Mouse (Mus musculus) layer of hippocampus, adult 18-20 months (tissue): ENCODE measurements around the gene Zfp639. TPM values are rescaled to one million over a fixed set of nuclear protein-coding genes. Genes with fewer than 3 reads are reported as not detected.
A peak's percentile ranks its signal among the peaks of the same experiment; 100 is the strongest.

Source experiments
- DNase-seq, 2 experiments: peaks; one replicate each; pipeline ENCODE4 v3.0.0; 2022; ENCODE audit warnings: low spot score in 2 of 2
- long read RNA-seq: library from polyadenylated mRNA; stranded (forward); transcript quantifications from one replicate; pipeline ENCODE4 v2.0.0, GENCODE M21; 2021
- total RNA-seq, 2 experiments: library from RNA; stranded (reverse); gene quantifications; 2 replicates each; pipeline ENCODE4 v1.2.3; 2021

Zfp639 gene
- total RNA-seq, result 10 to 100 TPM; 32.0 to 35.3 TPM
- long read RNA-seq, transcript Zfp639-205 (7 exons, 2,211 nt), result major isoform, 11 of 25 reads
- long read RNA-seq, transcript Zfp639-202 (7 exons, 1,988 nt), result minor isoform, 8 of 25 reads
- long read RNA-seq, partial matches to known transcripts, result 0 of 25 reads
- long read RNA-seq, other reads (novel, unspliced or antisense), result 6 of 25 reads

DNA sequence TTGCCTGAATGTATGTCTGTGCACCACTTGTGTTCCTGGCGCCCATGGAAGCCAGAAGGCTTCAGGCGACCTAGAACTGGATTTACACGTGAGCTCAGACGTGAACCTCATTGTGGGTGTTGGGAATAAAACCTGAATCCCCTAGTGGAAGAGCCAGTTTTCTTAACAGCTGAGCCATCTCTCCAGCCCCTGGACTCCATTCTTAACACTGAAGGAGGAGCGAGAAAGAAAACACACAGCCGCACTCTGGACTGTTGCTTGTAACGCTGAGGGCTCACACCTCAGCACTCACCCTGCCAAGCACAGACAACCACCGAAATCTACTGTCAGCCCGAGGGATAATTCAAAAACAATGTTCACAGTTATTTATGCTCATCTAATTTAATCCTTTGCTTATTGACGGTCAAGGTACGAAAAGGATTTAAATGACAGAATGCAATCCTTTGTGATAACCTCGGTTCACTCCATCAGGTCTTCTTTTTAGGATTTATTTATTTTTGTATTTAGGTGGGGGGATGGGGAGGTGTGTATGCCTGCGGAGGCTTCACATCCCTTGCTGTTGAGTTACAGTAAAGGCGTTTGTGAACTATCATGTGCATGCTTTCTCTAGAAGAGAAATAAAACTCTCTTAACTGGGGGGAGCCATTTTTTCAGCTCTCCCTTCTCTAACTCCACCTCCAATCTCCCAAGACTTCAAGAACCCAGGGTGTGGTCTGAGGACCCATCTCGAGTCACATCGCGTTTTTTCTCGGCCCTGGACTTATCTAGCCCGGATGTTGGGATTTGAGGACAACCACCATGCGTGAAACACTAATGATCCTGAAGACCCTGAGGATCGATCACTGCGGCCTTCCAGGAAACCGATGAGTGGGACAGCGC, at the start of gene Zfp639:
Gene Zfp639 (plus strand): TSS at position 764 of the 879 bp plus-strand sequence.
- no peak for DNase-seq

DNA sequence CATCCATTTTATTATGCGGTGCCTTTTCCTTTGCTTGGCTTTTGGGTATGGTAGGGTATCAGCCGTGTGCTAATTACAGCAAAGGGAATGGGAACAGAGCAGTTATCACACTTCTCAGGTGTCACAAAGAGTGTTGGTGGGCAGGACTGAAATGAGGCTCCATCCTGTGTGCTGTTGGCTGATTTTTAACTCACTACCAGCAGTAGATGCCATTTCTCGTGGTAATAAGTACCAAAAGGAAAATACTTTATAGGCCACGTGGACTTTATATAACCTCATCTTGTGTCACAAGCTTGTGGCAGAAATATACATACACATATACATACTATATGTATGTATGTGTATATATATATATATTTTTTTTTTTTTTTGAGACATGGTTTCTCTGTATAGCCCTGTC, 42.7 kb upstream of the Zfp639 start:
- no peak for DNase-seq

DNA sequence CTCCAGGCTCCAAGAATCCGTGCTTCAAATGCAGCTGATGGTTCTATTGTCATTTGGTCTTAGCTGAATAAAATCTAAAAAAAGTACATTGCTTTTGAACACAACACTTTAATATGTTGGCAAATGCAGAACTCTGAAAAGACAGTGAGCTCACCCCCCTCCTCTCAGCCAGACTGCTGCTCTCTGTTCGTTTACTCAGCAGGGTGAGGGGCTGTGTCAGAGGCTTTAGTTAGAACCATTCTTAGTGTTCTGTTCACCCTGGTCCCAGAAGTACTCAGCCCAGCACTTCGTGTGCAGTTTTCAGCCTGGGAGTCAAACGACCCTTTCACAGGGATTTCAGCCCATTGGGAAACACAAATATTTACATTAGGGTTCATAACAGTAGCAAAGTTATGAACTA, 41.6 kb upstream of the Zfp639 start:
- DNase-seq, result no peak

GRCm38 (mm10) chr3:32470449-32470848, 39.6 kb upstream of the Zfp639 start:
- no peak for DNase-seq

DNA sequence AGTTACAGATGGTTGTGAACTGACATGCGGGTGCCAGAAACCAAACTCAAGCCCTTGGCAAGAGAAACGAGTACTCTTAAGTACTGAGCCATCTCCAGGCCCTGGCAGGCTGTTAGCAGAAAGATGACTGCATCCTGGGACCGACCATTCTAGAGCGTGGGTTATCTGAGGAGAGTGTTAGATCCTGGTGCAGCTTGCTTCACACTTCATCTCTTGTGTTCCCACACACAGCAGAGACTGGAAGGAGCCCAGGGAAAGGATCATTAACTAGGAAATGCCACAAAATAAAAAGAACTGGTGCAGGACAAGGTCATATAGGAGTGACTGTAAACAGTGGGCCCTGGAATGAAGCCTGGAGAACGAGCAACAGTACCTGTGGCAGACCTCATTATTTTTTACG, 39.0 kb upstream of the Zfp639 start:
- DNase-seq, result peak in 1 of 2 experiments; percentile 50

GRCm38 (mm10) chr3:32472191-32472900, 37.7 kb upstream of the Zfp639 start:
- DNase-seq, result no peak

DNA sequence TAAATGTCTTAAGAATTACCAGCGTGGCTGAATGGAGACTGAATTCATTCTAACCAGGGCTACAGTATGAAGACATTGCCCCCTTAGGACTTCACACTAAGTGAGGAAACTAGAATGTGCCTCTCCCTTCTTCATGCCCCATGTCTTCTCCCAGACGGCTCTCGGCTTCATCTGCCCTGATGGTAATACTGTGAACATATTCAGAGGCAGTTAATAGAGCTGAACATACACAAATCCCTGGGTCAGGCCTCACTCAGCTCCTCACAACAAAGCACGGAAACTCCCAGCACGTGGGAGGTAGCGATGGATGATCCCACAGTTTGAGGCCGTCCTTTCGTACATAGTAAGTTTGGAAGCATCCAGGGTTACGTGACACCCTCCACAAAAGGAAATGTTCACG, 36.9 kb upstream of the Zfp639 start:
- DNase-seq, result no peak

DNA sequence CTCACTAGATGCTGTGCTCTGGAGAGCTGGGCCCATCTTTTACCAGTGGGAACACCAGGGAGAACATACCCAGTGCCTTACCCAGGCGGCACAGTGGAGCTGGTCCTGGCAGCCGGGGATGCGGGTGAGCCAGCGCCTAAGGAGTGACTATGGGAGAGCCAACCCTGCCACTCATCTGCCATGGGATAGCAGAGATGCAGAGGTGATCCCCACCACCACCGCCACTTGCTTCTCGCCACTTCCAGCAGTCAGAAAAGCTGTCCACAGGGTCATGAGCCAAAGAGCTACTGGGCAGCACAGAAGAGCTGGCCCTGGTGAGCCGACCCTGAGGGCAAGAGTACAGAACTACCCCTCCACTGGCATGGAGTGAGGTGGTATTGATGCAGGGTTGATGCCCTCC, 30.1 kb upstream of the Zfp639 start:
- DNase-seq, result no peak

DNA sequence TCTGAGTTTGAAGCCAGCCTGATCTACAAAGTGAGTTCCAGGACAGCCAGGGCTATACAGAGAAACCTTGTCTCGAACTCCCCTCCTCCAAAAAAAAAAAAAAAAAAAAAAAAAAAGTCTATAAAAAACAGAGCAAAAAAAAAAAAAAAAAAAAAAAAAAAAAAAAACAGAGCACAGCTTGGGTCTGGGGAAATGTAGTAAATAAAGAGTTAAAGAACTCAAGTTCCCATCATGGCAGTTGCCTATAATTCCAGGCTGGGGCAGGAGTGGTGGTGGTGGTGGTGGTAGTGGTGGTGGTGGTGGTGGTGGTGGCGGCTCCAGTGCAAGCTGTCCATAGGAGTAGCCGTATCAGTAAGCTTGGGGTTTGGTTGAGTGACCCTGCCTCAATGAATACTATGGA, 27.0 kb upstream of the Zfp639 start:
- no peak for DNase-seq

DNA sequence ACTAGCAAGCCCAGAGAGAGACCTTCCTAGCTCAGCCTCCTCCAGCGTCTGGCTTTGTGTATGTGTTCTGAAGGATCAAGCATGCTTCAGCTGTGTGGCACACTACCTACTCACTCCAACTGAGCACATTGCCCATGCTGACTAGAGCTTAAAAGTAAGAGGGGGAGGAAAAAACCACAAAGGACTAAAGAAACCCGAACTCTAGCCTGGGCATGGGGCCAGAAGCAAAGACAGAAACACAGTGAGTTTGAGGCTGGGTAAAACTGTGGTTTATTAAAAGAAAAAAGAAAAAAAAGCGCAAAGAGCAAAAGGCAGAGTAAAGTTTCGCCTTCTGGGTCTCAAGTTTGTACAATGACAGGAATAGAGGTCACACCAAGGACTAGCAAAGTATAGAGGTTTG, 23.5 kb upstream of the Zfp639 start:
- DNase-seq, result no peak

DNA sequence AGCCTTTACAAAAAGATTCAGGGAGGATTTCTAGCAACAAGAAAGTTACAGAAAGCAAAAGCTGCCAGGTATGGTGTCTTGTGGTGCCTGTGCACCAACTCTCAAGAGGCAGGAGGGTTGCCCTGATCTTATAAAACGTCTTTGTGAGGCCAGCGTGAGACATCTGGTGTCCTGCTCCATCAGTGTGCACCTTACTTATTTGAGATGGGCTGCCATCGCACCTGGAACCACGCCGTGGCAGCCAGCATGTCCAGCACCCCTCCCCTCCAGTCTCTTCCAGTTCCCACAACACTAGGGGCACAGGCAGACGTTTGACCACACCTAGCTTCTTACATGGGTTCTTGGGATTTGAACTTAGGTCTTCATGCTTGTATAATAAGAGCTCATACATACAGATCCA, 21.9 kb upstream of the Zfp639 start:
- no peak for DNase-seq

- no peak for DNase-seq
Measured at GRCm38 (mm10) chr3:32490076-32490927, 19.8 kb upstream of the Zfp639 start.

DNA sequence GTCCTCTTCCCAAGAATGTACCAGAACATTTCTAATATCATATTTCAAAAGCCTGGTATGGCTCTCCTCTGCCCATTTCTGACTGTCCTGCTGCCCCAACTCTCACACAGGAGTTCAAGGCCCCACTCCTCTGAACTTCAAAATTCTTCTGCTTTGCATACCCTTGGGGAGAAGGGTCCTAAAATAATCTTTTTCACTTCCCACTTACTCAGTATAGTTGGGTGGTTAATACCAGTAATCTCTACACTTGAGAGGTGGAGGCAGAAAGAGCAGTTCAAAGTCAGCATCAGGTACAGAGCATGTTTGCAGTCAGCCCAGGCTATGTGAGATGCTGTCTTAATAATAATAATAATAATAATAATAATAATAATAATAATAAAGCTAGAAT, 19.1 kb upstream of the Zfp639 start:
- DNase-seq, result no peak

DNA sequence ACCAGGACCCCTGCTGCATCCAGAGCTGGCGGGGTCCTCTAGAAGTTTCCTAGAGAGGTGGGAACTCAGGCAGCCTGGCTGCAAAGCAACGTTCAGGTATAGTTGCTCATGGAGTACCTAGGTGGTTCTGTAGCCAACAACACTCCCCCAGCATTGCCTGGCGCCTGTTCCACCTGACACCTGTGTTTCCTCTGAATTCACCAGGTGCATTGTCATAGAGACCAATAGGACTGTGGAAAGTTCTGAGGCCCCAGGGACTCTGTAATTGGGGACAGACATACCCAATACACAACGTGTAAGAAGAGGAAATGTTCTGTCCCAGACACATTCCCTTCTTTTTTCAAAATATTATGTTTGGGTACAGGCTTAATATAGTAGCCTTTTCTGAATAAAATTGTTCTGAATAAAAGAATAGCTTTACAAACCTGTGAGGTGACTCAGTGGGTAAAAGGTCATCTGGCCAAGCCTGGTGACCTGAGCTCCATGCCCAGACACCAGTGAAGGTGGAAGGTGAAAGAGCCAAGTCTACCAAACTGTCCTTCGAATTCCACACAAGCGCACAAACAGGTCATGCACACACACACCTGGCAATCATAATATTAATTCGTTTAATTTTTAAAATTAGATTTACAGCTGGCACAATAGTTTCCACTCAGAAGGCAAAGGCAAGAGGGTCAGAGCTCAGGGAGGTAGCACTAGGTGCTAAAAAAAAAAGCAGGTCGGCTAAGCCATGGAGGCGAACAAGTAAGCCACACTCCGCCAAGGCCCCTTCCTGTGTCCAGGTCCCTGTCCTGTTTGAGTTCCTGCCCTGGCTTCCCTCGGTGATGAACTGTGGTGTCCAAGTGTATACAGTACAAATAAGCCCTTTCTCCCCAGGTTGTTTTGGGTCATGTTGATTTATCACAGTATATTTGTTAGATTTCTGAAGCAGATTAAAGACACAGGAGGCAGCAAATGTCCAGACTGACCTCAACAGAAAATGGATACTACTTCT, 17.7 kb upstream of the Zfp639 start, which contains the start of gene Kcnmb3:
Gene Kcnmb3 (minus strand): TSS at position 135 of the 994 bp plus-strand sequence.
- DNase-seq, result no peak

DNA sequence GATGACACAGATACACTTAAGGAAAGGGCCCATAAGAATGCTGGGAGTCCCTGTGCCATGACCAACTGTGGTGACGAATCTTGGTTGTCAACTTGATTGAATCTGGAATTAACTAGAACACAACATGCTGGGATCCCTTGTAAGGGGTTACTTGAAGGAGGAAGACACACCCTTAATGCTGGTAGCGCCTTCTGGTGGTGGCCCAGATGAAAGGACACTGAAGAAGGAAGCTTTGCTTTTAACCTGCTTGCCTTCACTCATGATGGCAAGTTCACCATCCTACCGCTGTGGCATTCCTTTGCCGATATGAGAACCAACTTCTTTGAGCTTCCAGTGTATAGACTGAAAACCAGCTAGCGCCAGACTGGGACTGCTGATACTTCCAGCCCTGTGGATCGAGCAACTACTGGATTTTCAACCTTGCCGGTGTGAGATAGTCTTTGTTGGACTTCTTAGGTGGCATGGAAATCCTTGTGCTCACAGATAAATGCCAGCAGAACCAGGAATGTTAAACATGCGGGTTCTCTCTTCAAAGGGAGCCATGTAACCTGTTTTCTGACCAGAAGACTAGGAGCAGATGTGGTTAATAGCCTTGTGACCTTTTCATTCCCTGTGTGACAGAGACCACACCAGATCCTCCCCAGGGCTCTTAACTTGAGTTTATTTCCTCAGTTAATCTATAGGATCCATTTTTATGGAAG, 15.5 kb upstream of the Zfp639 start:
- no peak for DNase-seq

GRCm38 (mm10) chr3:32495088-32495770, 14.8 kb upstream of the Zfp639 start:
- no peak for DNase-seq

DNA sequence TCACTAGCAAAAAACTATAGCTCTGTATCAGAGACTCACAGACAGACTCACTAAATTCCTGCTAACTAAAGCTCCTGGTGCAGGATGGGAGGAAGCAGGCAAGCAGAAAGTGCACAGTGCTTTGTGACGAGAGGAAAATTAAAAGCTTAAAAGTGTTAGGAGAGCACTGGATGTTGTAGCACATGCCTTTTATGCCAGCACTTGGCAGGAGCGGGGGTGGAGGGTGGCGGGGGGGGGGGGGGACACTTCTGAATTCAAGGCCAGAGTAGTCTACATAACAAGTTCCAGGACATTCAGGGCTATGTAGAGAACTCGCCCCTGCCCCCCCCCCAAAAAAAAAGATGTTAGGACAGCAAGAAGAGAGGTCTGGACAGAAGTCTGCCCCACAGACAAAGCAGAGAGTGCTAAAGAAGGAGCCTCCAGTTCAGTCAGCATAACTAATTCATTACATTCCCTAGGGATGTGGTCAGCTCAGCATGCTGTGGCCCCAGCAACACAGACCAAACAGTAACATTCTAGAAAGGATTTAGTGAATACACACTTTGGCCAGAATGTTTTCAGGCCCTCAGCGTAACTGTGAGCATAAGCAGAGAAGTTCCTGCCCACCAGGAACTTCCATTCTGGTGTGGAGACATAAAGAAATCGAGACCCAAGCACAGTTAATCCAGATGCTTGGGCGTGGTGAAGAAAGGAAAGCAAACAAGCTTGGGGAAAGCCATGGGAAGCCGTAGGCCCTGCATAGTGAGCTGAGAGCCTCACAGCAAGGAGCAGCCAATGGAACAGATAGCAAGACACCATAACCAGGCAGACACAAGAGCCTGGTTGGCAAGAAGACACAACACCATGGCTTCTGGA, 14.0 kb upstream of the Zfp639 start:
- DNase-seq, result no peak

DNA sequence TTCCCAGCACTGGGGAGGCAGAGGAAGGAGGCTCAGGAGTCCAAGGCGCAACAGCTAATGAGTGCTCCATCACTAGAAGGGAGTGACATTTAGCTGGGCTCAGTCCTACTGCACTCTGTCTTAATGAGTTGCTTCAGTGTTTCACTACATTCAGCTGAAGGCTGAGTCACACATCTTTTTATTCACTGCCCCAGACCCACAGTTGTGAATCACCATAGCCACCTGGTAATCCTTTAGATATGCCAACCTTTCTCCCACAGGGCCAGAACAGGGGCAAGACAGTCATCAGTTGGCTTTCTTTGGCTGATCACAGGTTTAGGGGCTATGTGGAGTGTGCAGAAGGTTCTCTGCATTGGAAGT, 13.4 kb upstream of the Zfp639 start:
- DNase-seq, result no peak
